ENCODE assay signal across 8 mouse cellular contexts in the genomic region with DNA sequence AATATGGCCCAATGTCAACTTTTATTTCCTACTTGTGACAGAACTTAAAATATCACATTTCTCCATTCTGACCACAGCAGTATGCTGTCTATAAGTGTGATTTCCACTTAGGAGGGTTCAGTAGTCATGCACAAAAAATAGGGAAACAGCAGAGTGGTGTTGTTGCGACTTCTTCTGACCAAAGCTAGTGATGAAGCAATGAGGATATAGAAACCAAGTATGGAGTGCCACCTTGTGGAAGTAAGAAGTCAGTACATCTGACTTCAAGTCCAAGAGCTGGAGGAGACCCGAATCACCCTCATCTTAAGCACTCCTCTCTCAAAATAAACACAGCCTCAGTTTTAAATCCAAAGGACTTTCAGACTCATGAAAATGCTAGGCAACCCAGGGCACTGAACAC.
DNase-seq lines count a peak whose midpoint lies in the region; ATAC-seq and TF ChIP-seq lines count a peak whose summit lies in the region.

No protein-coding gene starts in this region.

- no peak for TF ChIP-seq EP300 in CH12.LX (IDR thresholded peaks at IDR 0.05; ENCODE audit: low read length)

- TF ChIP-seq POLR2A in CH12.LX (IDR thresholded peaks at IDR 0.05; ENCODE audit: low read depth, low read length) = no peak

- in situ Hi-C loops in CH12.LX (cut with MboI; ENCODE audit: low pct_ligation_motif_present, low pct_unique_long_range_greater_than_20kb, low sequenced_read_pairs) = no loop called here

- dilution Hi-C loops in CH12.LX (cut with MboI; ENCODE audit: extremely low pct_ligation_motif_present, extremely low pct_unique_long_range_greater_than_20kb, low sequenced_read_pairs) = no loop called here

- peak; percentile 1 for DNase-seq in CH12.LX (ENCODE audit: extremely low read depth)
- no peak for DNase-seq in frontal cortex, postnatal 25 days (ENCODE audit: low spot score in 2 of 2)
- no peak for DNase-seq in natural killer cell, adult 2 months (ENCODE audit: low spot score in 2 of 2)
- DNase-seq in right cerebral cortex, adult 18-20 months = no peak

- H3K9ac ChIP-seq in intestine, postnatal 0 days (ENCODE audit: low read depth, low read length) = no peak overlapping the region
- H3K9ac ChIP-seq in intestine, embryonic 16.5 days (ENCODE audit: low read depth, low read length) = no peak overlapping the region
- H3K9ac ChIP-seq in CH12.LX (ENCODE audit: insufficient read depth, low read depth) = no peak overlapping the region

- TF ChIP-seq RAD21 in CH12.LX (IDR thresholded peaks at IDR 0.05; ENCODE audit: low read depth, low read length) = peak; percentile 15

- no peaks in the 10 kb centered on the region for H3K9me3 ChIP-seq in intestine, postnatal 0 days (ENCODE audit: control insufficient read depth)
- H3K9me3 ChIP-seq in intestine, embryonic 16.5 days (ENCODE audit: control insufficient read depth, low read length) = no peaks in the 10 kb centered on the region
- peaks cover 25% of the 10 kb centered on the region for H3K9me3 ChIP-seq in CH12.LX (replicated peaks; ENCODE audit: low read length)

- WGBS in intestine, postnatal 0 days = 19% methylated on average over 2 of the region's 2 CpGs
- 9% methylated on average over 2 of the region's 2 CpGs for WGBS in intestine, embryonic 16.5 days

- H3K4me3 ChIP-seq in intestine, postnatal 0 days (ENCODE audit: low read depth, low read length) = no peak overlapping the region
- no peak overlapping the region for H3K4me3 ChIP-seq in intestine, embryonic 16.5 days (ENCODE audit: low read length)
- H3K4me3 ChIP-seq in CH12.LX (replicated peaks in 1 of 3; ENCODE audit: low read depth in 2 of 3, low read length in 2 of 3, poor library complexity in 1 of 3) = no peak overlapping the region

- no peaks in the 10 kb centered on the region for H3K79me2 ChIP-seq in CH12.LX (replicated peaks; ENCODE audit: control insufficient read depth, extremely low read depth, insufficient read depth, poor library complexity, severe bottlenecking)

- H3K27me3 ChIP-seq in intestine, postnatal 0 days (replicated peaks; ENCODE audit: control insufficient read depth, insufficient read depth, low read length) = no peaks in the 10 kb centered on the region
- no peaks in the 10 kb centered on the region for H3K27me3 ChIP-seq in intestine, embryonic 16.5 days (replicated peaks; ENCODE audit: control insufficient read depth, insufficient read depth, low read length)
- H3K27me3 ChIP-seq in CH12.LX (replicated peaks) = no peaks in the 10 kb centered on the region

- no peak for ATAC-seq in intestine, postnatal 0 days
- no peak for ATAC-seq in intestine, embryonic 16.5 days
- ATAC-seq in common myeloid progenitor, adult 5-6 weeks (replicated peaks; ENCODE audit: low read depth, poor library complexity, severe bottlenecking) = peak; percentile 89
- peak; percentile 49; the same call in 1 of the 2 replicates for ATAC-seq in megakaryocyte, adult 5-6 weeks (ENCODE audit: poor library complexity, severe bottlenecking)

- no peaks in the 10 kb centered on the region for H3K4me1 ChIP-seq in intestine, postnatal 0 days (replicated peaks; ENCODE audit: control insufficient read depth, insufficient read depth, low read length)
- H3K4me1 ChIP-seq in intestine, embryonic 16.5 days (ENCODE audit: control insufficient read depth, insufficient read depth, low read length) = no peaks in the 10 kb centered on the region
- no peaks in the 10 kb centered on the region for H3K4me1 ChIP-seq in CH12.LX (ENCODE audit: control insufficient read depth in 1 of 2, insufficient read depth in 2 of 2)

- H3K4me2 ChIP-seq in intestine, postnatal 0 days (replicated peaks; ENCODE audit: low read depth) = no peak overlapping the region
- H3K4me2 ChIP-seq in intestine, embryonic 16.5 days (ENCODE audit: low read depth, low read length) = no peak overlapping the region
- H3K4me2 ChIP-seq in CH12.LX (ENCODE audit: insufficient read depth, low read depth, poor library complexity, severe bottlenecking) = no peak overlapping the region

- H3K36me3 ChIP-seq in intestine, postnatal 0 days (ENCODE audit: control insufficient read depth, insufficient read depth) = no peaks in the 10 kb centered on the region
- H3K36me3 ChIP-seq in intestine, embryonic 16.5 days (ENCODE audit: control insufficient read depth, insufficient read depth, low read length) = no peaks in the 10 kb centered on the region
- H3K36me3 ChIP-seq in CH12.LX (replicated peaks in 1 of 2; ENCODE audit: control insufficient read depth in 1 of 2, insufficient read depth in 1 of 2, low read length in 1 of 2) = no peaks in the 10 kb centered on the region

- TF ChIP-seq CTCF in intestine, postnatal 0 days (IDR thresholded peaks at IDR 0.05; ENCODE audit: low read depth) = peak; percentile 70
- no peak for TF ChIP-seq CTCF in CH12.LX (conservative IDR thresholded peaks at IDR 0.05 in 1 of 2, IDR thresholded peaks at IDR 0.05 in 1 of 2; ENCODE audit: low read depth in 2 of 2, low read length in 2 of 2)

- no peak overlapping the region for H3K27ac ChIP-seq in intestine, postnatal 0 days (ENCODE audit: low read depth, low read length)
- no peak overlapping the region for H3K27ac ChIP-seq in intestine, embryonic 16.5 days (ENCODE audit: low read length)
- no peak overlapping the region for H3K27ac ChIP-seq in CH12.LX (ENCODE audit: insufficient read depth, low read depth)

TF ChIP-seq in CH12.LX, 34 proteins besides CTCF, POLR2A, EP300 and RAD21:
- TF ChIP-seq ZKSCAN1 (IDR thresholded peaks at IDR 0.05; ENCODE audit: borderline replicate concordance, low read depth, low read length) (no peak), SMC3 (IDR thresholded peaks at IDR 0.05; ENCODE audit: low read depth, low read length) (peak; percentile 6; the same call in 1 of the 2 replicates)

Comparison
In these comparisons a context has a peak if more than half of its experiments do, and no peak if none do; other contexts are left out.
1. ATAC-seq: peak in common myeloid progenitor, adult 5-6 weeks (single experiment) and megakaryocyte, adult 5-6 weeks (single experiment); none in intestine, postnatal 0 days (single experiment) and intestine, embryonic 16.5 days (single experiment).